Mouse (Mus musculus) liver, embryonic 14.5 days (tissue): ENCODE measurements around the gene Letmd1.

ENCODE experiments used
- CTCF ChIP-seq: IDR thresholded peaks from 2 replicates; pipeline ENCODE4 v1.5.1; 2016; ENCODE audit warnings: antibody characterized with exemption, low read depth, control low read depth
- EP300 ChIP-seq: IDR thresholded peaks from 2 replicates; pipeline ENCODE4 v1.6.1; 2016; ENCODE audit warnings: antibody characterized with exemption, low read depth

- TF ChIP-seq CTCF (no peak), EP300 (no peak)
Measured at GRCm38 (mm10) chr15:100515121-100515520, 46.3 kb downstream of the Letmd1 start.
